ENCODE assay signal across 8 mouse cellular contexts in the genomic region with DNA sequence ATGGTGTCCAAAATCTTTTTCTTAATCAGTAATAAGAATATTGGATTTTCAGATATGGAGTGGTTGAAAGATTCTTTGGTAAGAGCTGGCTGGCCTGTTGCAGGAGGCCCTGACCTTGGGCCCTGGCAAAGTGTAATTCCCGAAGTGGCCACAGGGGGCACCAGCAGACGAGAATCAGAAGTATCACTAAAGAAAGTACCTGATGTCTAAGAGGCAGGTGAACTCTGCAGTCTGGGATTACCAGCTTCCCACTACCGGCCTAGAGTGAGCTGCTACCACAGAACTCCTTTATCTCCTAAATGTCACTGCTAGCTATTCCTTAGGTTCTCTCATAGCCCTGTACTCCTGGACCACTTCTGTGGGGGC. TPM values are rescaled to one million over a fixed set of nuclear protein-coding genes. Genes with fewer than 3 reads are reported as not detected.
DNase-seq lines count a peak whose midpoint lies in the region; ATAC-seq and TF ChIP-seq lines count a peak whose summit lies in the region.

No protein-coding gene starts in this region.

- no peak for TF ChIP-seq EP300 in stomach, postnatal 0 days (optimal IDR thresholded peaks at IDR 0.05)

- H3K4me2 ChIP-seq in stomach, postnatal 0 days (replicated peaks; ENCODE audit: low read depth): no peak overlapping the region

- H3K27me3 ChIP-seq in stomach, postnatal 0 days (ENCODE audit: control insufficient read depth, insufficient read depth, low read length): no peaks in the 10 kb centered on the region

- ATAC-seq in CD4-positive, CD25-positive, alpha-beta regulatory T cell, adult 4 months: no peak
- no peak for ATAC-seq in stomach, postnatal 0 days (ENCODE audit: low FRiP score, low TSS enrichment)

- peak overlapping the region; percentile 25; the same call in 1 of the 2 replicates for H3K27ac ChIP-seq in stomach, postnatal 0 days (replicated peaks)

- peak; percentile 84 for TF ChIP-seq CTCF in stomach, postnatal 0 days (IDR thresholded peaks at IDR 0.05; ENCODE audit: low read depth)

- peak; percentile 91 for DNase-seq in CD4-positive, CD25-positive, alpha-beta regulatory T cell, adult 2 months (ENCODE audit: low read depth, low spot score)
- DNase-seq in CD4-positive helper T cell, adult 2 months (ENCODE audit: low read depth, low spot score): peak; percentile 87
- peak; percentile 77 for DNase-seq in c-Kit-negative CD71-positive TER-119-positive erythroid progenitor cells, embryonic 14.5 days (ENCODE audit: low read depth, low spot score)
- DNase-seq in gastrocnemius, adult 8-10 months (ENCODE audit: low spot score in 2 of 2): peak; percentile 86
- peak; percentile 93 to 97 for DNase-seq in kidney, postnatal 36 days
- peak; percentile 97 for DNase-seq in lung, postnatal 36 days
- peak; percentile 92 for DNase-seq in stomach, postnatal 0 days (ENCODE audit: low spot score)

- no peak overlapping the region for H3K9ac ChIP-seq in stomach, postnatal 0 days (ENCODE audit: low read length)

- no peaks in the 10 kb centered on the region for H3K9me3 ChIP-seq in stomach, postnatal 0 days (ENCODE audit: control insufficient read depth, low read length)

- peaks cover 7% of the 10 kb centered on the region; the same call in 1 of the 2 replicates for H3K4me1 ChIP-seq in stomach, postnatal 0 days (replicated peaks; ENCODE audit: control insufficient read depth, insufficient read depth)

- 4% methylated on average over 3 of the region's 3 CpGs for WGBS in stomach, postnatal 0 days

- H3K36me3 ChIP-seq in stomach, postnatal 0 days (ENCODE audit: control insufficient read depth, insufficient read depth, low read length): peaks cover 7% of the 10 kb centered on the region; the same call in 1 of the 2 replicates

- no peak overlapping the region for H3K4me3 ChIP-seq in stomach, postnatal 0 days (ENCODE audit: low read depth, low read length)

RNA-seq across cellular contexts. Expression of a gene that starts 2.6 kb away (rescaled TPM):
- polyA plus RNA-seq in CD4-positive, CD25-positive, alpha-beta regulatory T cell, adult 4 months (2017; shearing (Covaris generic)): 1 to 10 TPM; 4.5 to 6.6 TPM
- 10 to 100 TPM; 58.8 to 81.4 (median 70.4) TPM for total RNA-seq in gastrocnemius, adult 8-10 months (2022)
- polyA plus RNA-seq in stomach, postnatal 0 days (2015; fragmentation: Nextera tagmentation; extraction: Ambion mirVana): 7.7 and 13.1 TPM in 2 replicates

RNA-seq across cellular contexts. Expression of a gene that starts 4.1 kb away (rescaled TPM):
- 10 to 100 TPM; 26.0 to 35.9 TPM for polyA plus RNA-seq in CD4-positive, CD25-positive, alpha-beta regulatory T cell, adult 4 months (2017; shearing (Covaris generic))
- total RNA-seq in gastrocnemius, adult 8-10 months (2022): 10 to 100 TPM; 31.4 to 39.6 (median 35.6) TPM
- polyA plus RNA-seq in stomach, postnatal 0 days (2015; fragmentation: Nextera tagmentation; extraction: Ambion mirVana): 43.0 and 53.7 TPM in 2 replicates

RNA-seq across cellular contexts. Expression of a gene that starts 21.8 kb away (rescaled TPM):
- 1 to 10 TPM; 2.4 to 4.2 TPM for polyA plus RNA-seq in CD4-positive, CD25-positive, alpha-beta regulatory T cell, adult 4 months (2017; shearing (Covaris generic))
- total RNA-seq in gastrocnemius, adult 8-10 months (2022): 1 to 10 TPM; 2.9 to 7.0 (median 5.2) TPM
- polyA plus RNA-seq in stomach, postnatal 0 days (2015; fragmentation: Nextera tagmentation; extraction: Ambion mirVana): 28.4 and 30.8 TPM in 2 replicates

RNA-seq across cellular contexts. Expression of a gene that starts 27.8 kb away (rescaled TPM):
- polyA plus RNA-seq in CD4-positive, CD25-positive, alpha-beta regulatory T cell, adult 4 months (2017; shearing (Covaris generic)): not detected
- total RNA-seq in gastrocnemius, adult 8-10 months (2022): not detected
- 0.29 and 0.41 TPM in 2 replicates for polyA plus RNA-seq in stomach, postnatal 0 days (2015; fragmentation: Nextera tagmentation; extraction: Ambion mirVana)

RNA-seq across cellular contexts. Expression of a gene that starts 30.0 kb away (rescaled TPM):
- polyA plus RNA-seq in CD4-positive, CD25-positive, alpha-beta regulatory T cell, adult 4 months (2017; shearing (Covaris generic)): not detected
- total RNA-seq in gastrocnemius, adult 8-10 months (2022): under 1 TPM in 1 of 4 experiments, not detected in 3; 0.18 TPM
- 0.24 and 0.41 TPM in 2 replicates for polyA plus RNA-seq in stomach, postnatal 0 days (2015; fragmentation: Nextera tagmentation; extraction: Ambion mirVana)
